Mouse (Mus musculus): ENCODE measurements at regions not wholly inside any gene's neighbourhood (a gene's known extent, or its start where the extent isn't known, plus 50 kb on each side); places are given as distances from the start of the nearest gene placed in this dataset.

DNA sequence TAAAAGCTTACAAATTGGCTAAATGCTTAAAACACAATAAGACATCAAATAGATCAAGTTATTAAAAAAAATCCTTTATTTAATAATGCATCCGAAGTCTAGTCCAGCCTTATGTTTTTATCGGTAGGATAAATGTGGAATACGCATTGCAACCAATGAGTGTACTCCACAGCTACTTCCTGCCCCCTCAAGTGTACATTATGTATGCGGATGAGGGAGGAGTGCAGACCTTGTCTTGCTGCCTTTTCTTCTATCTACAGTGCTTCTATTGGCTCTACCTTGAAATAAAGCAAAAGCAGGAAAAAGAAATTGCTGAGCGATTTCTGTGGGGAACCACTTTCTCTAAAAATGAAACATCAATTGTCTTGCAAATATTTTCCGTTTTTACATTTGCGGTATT is 100.5 kb upstream of the Sash1 start:
- ATAC-seq (ENCODE audit: low FRiP score, low read depth) (no peak), DNase-seq (ENCODE audit: low spot score) (no peak)
- no peak overlapping the region for H3K27ac ChIP-seq (replicated peaks; ENCODE audit: low read depth, low read length)
- H3K4me1 ChIP-seq (ENCODE audit: control insufficient read depth, insufficient read depth, low read length): no peaks in the 10 kb centered on the region
- no peaks in the 10 kb centered on the region for H3K36me3 ChIP-seq (ENCODE audit: control insufficient read depth, insufficient read depth, low read length)
- WGBS: 90% methylated on average over 7 of the region's 7 CpGs
- no peak for TF ChIP-seq POLR2A (IDR thresholded peaks at IDR 0.05; ENCODE audit: borderline replicate concordance, extremely low read depth, insufficient read depth, insufficient read length)
- no peaks in the 10 kb centered on the region for H3K9me3 ChIP-seq (ENCODE audit: control insufficient read depth, low read length)
- no peak overlapping the region for H3K9ac ChIP-seq (ENCODE audit: low read depth, low read length, severe bottlenecking)
- H3K4me2 ChIP-seq (replicated peaks; ENCODE audit: low read depth, low read length, severe bottlenecking): no peak overlapping the region
- H3K4me3 ChIP-seq (replicated peaks; ENCODE audit: low read length): no peak overlapping the region
- H3K27me3 ChIP-seq (ENCODE audit: control insufficient read depth, insufficient read depth, low read length): no peaks in the 10 kb centered on the region

DNA sequence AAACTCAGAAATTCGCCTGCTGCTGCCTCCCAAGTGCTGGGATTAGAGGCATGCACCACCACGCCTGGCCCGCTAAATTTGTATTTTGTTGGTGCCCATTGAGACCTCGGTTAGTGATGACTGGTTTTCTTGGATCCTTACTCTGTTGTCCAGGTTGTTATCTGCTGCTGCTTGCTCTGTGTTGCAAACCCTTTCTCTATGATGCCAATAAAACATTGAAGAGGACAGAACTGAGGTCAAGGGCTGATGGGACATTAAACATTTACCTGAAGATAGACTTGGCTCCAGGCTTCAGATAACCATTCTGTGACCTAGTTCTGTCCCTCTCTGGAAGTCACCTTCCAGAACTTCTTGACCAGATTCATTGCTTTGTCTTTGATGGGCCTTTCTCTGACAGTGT is 97.5 kb upstream of the Sash1 start:
- DNase-seq (ENCODE audit: low spot score) (no peak), ATAC-seq (ENCODE audit: low FRiP score, low read depth) (no peak)
- Histone ChIP-seq H3K4me1 (ENCODE audit: control insufficient read depth, insufficient read depth, low read length) (no peaks in the 10 kb centered on the region), H3K9ac (ENCODE audit: low read depth, low read length, severe bottlenecking) (no peak overlapping the region), H3K4me2 (replicated peaks; ENCODE audit: low read depth, low read length, severe bottlenecking) (no peak overlapping the region), H3K27me3 (ENCODE audit: control insufficient read depth, insufficient read depth, low read length) (no peaks in the 10 kb centered on the region), H3K36me3 (ENCODE audit: control insufficient read depth, insufficient read depth, low read length) (no peaks in the 10 kb centered on the region), H3K27ac (replicated peaks; ENCODE audit: low read depth, low read length) (no peak overlapping the region), H3K4me3 (replicated peaks; ENCODE audit: low read length) (no peak overlapping the region), H3K9me3 (ENCODE audit: control insufficient read depth, low read length) (no peaks in the 10 kb centered on the region)
- no peak for TF ChIP-seq POLR2A (IDR thresholded peaks at IDR 0.05; ENCODE audit: borderline replicate concordance, extremely low read depth, insufficient read depth, insufficient read length)
- WGBS: 89% methylated on average over 4 of the region's 4 CpGs

DNA sequence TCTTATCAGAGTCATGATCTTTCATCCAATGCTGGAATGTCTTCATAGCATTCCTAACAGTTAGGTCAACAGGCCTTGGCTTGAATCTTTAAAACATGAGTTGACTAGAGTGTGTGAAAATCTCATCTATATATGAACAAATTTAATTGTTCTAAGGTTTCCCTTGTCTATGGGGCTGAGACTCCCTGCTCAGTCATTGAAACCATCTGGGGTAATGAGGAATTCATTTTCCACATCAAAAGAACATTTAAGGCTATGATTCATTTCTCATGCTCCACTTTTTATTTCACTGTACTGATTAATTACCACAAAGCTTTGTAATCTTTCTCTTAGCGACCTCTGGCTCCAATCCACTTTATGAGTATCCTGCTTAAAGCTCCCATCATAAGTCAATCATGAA is 94.7 kb upstream of the Sash1 start:
- ATAC-seq (ENCODE audit: low FRiP score, low read depth): no peak
- no peaks in the 10 kb centered on the region for H3K9me3 ChIP-seq (ENCODE audit: control insufficient read depth, low read length)
- H3K36me3 ChIP-seq (ENCODE audit: control insufficient read depth, insufficient read depth, low read length): no peaks in the 10 kb centered on the region
- H3K4me3 ChIP-seq (replicated peaks; ENCODE audit: low read length): no peak overlapping the region
- H3K27me3 ChIP-seq (ENCODE audit: control insufficient read depth, insufficient read depth, low read length): no peaks in the 10 kb centered on the region
- H3K4me1 ChIP-seq (ENCODE audit: control insufficient read depth, insufficient read depth, low read length): no peaks in the 10 kb centered on the region
- DNase-seq (ENCODE audit: low spot score): peak; percentile 23
- 66% methylated on average over 1 of the region's 1 CpGs for WGBS
- H3K9ac ChIP-seq (ENCODE audit: low read depth, low read length, severe bottlenecking): no peak overlapping the region
- no peak overlapping the region for H3K4me2 ChIP-seq (replicated peaks; ENCODE audit: low read depth, low read length, severe bottlenecking)
- H3K27ac ChIP-seq (replicated peaks; ENCODE audit: low read depth, low read length): no peak overlapping the region
- TF ChIP-seq POLR2A (IDR thresholded peaks at IDR 0.05; ENCODE audit: borderline replicate concordance, extremely low read depth, insufficient read depth, insufficient read length): no peak

DNA sequence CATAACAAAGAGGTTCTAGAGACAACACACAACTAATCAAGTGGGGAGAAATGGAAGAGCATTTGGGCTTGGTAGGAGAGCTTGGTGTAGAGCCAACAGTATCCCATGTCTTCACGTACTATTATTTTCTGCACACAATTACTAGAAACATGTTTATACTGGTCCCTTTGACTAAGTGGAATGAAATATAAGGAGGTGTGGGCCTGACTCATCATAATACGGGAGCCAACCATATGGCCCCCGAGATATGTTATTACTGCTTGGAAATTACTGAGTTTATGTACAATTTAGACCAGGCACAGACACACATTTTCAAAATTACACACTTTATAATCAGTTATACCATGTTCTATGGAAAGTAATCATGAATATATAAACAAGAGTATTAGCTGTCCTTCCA is 92.7 kb upstream of the Sash1 start:
- Histone ChIP-seq H3K4me2 (replicated peaks; ENCODE audit: low read depth, low read length, severe bottlenecking) (no peak overlapping the region), H3K4me1 (ENCODE audit: control insufficient read depth, insufficient read depth, low read length) (0 out of 2 replicates have a peak, but pooled peaks cover under 1% of the 10 kb centered on the region), H3K9me3 (ENCODE audit: control insufficient read depth, low read length) (no peaks in the 10 kb centered on the region), H3K9ac (ENCODE audit: low read depth, low read length, severe bottlenecking) (no peak overlapping the region), H3K4me3 (replicated peaks; ENCODE audit: low read length) (no peak overlapping the region), H3K36me3 (ENCODE audit: control insufficient read depth, insufficient read depth, low read length) (no peaks in the 10 kb centered on the region), H3K27ac (replicated peaks; ENCODE audit: low read depth, low read length) (no peak overlapping the region), H3K27me3 (ENCODE audit: control insufficient read depth, insufficient read depth, low read length) (no peaks in the 10 kb centered on the region)
- no peak for ATAC-seq (ENCODE audit: low FRiP score, low read depth)
- DNase-seq (ENCODE audit: low spot score): no peak
- 74% methylated on average over 3 of the region's 3 CpGs for WGBS
- no peak for TF ChIP-seq POLR2A (IDR thresholded peaks at IDR 0.05; ENCODE audit: borderline replicate concordance, extremely low read depth, insufficient read depth, insufficient read length)

DNA sequence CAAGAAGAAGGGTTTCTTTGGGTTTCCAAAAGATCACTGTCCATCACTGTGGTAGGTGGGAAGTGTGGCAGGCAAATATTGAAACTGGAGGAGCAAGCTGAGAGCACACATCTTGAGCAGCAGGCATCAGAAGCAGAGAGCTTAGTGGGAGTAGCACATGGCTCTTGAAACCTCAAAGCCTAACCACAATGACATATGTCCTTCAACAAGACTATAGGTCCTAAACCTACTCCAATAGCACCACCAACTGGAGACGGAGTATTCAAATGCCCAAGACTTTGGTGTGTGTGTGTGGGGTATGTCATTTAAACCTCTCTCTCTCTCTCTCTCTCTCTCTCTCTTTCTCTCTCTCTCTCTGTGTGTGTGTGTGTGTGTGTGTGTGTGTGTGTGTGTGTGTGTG is 88.1 kb upstream of the Sash1 start:
- TF ChIP-seq POLR2A (IDR thresholded peaks at IDR 0.05; ENCODE audit: borderline replicate concordance, extremely low read depth, insufficient read depth, insufficient read length): no peak
- H3K36me3 ChIP-seq (ENCODE audit: control insufficient read depth, insufficient read depth, low read length): no peaks in the 10 kb centered on the region
- 53% methylated on average over 1 of the region's 1 CpGs for WGBS
- no peak overlapping the region for H3K9ac ChIP-seq (ENCODE audit: low read depth, low read length, severe bottlenecking)
- DNase-seq (ENCODE audit: low spot score) (peak; percentile 65), ATAC-seq (ENCODE audit: low FRiP score, low read depth) (0 out of 2 replicates have a peak, but pooled peaks have one; percentile 37)
- H3K27me3 ChIP-seq (ENCODE audit: control insufficient read depth, insufficient read depth, low read length): no peaks in the 10 kb centered on the region
- H3K4me1 ChIP-seq (ENCODE audit: control insufficient read depth, insufficient read depth, low read length): peaks cover 18% of the 10 kb centered on the region
- H3K4me2 ChIP-seq (replicated peaks; ENCODE audit: low read depth, low read length, severe bottlenecking): no peak overlapping the region
- H3K9me3 ChIP-seq (ENCODE audit: control insufficient read depth, low read length): no peaks in the 10 kb centered on the region
- no peak overlapping the region for H3K4me3 ChIP-seq (replicated peaks; ENCODE audit: low read length)
- no peak overlapping the region for H3K27ac ChIP-seq (replicated peaks; ENCODE audit: low read depth, low read length)
